Mouse (Mus musculus) CH12.LX (cell line): Measurements from ENCODE around the gene Tspan9. TPM values are rescaled to one million over a fixed set of nuclear protein-coding genes. Genes with fewer than 3 reads are reported as not detected.

Experiments used
- DNase-seq: peaks from one replicate; pipeline ENCODE4 v3.0.0-alpha.2; 2013; ENCODE audit errors: extremely low read depth
- H3K27ac ChIP-seq: 2 replicates; pipeline ENCODE4 v1.5.1; 2012; ENCODE audit warnings: low read depth, mild to moderate bottlenecking, control low read depth, moderate library complexity; ENCODE audit not compliant: insufficient read depth
- H3K27me3 ChIP-seq: replicated peaks from 2 replicates; pipeline ENCODE3; 2012; ENCODE audit warnings: inconsistent platforms
- H3K36me3 ChIP-seq, 2 experiments: replicated peaks in 1 of 2; 2 replicates each; pipeline versions ENCODE3 to v1.6.1; 2012; ENCODE audit warnings: inconsistent platforms in 1 of 2, low read length in 1 of 2, mild to moderate bottlenecking in 1 of 2, mixed read lengths in 1 of 2, moderate library complexity in 1 of 2; ENCODE audit not compliant: control insufficient read depth in 1 of 2, insufficient read depth in 1 of 2
- H3K4me1 ChIP-seq, 2 experiments: 2 replicates each; pipeline ENCODE4 v1.6.1; 2012; ENCODE audit warnings: inconsistent platforms in 1 of 2, moderate library complexity in 1 of 2; ENCODE audit not compliant: insufficient read depth in 2 of 2, control insufficient read depth in 1 of 2
- H3K4me2 ChIP-seq: 2 replicates; pipeline ENCODE4 v1.6.1; 2012; ENCODE audit warnings: low read depth, mild to moderate bottlenecking, control low read depth; ENCODE audit not compliant: poor library complexity, insufficient read depth, severe bottlenecking
- H3K4me3 ChIP-seq, 3 experiments: fragments of 150-350 bp in 1 of 3; sonication (generic) in 1 of 3; replicated peaks in 1 of 3; 2 replicates each; pipeline versions ENCODE3 to v1.5.1; 2011 to 2012; ENCODE audit warnings: low read depth in 2 of 3, low read length in 2 of 3, mild to moderate bottlenecking in 2 of 3, moderate library complexity in 2 of 3, control low read depth in 1 of 3, improper control_type of control experiment in 1 of 3, inconsistent platforms in 1 of 3, mixed read lengths in 1 of 3; ENCODE audit not compliant: poor library complexity in 1 of 3
- H3K79me2 ChIP-seq: replicated peaks from 2 replicates; pipeline ENCODE4 v1.6.1; 2012; ENCODE audit warnings: mild to moderate bottlenecking, moderate library complexity; ENCODE audit not compliant: control insufficient read depth, poor library complexity, insufficient read depth, severe bottlenecking; ENCODE audit errors: extremely low read depth
- H3K9ac ChIP-seq: 2 replicates; pipeline ENCODE4 v1.6.1; 2012; ENCODE audit warnings: low read depth, mild to moderate bottlenecking, control low read depth, moderate library complexity; ENCODE audit not compliant: insufficient read depth
- H3K9me3 ChIP-seq: replicated peaks from 2 replicates; pipeline ENCODE3; 2012; ENCODE audit warnings: low read length, inconsistent platforms, mixed read lengths
- ELF1 ChIP-seq: IDR thresholded peaks from 2 replicates; pipeline ENCODE4 v1.6.1; 2014; ENCODE audit warnings: low read depth, mild to moderate bottlenecking, inconsistent platforms, low read length, improper control_type of control experiment
- ETS1 ChIP-seq: conservative IDR thresholded peaks from 2 replicates; pipeline ENCODE4 v1.6.1; 2012; ENCODE audit warnings: low read depth, mild to moderate bottlenecking, inconsistent platforms, low read length, improper control_type of control experiment, moderate library complexity
- HCFC1 ChIP-seq: IDR thresholded peaks from 2 replicates; pipeline ENCODE4 v1.6.1; 2012; ENCODE audit warnings: low read depth, mild to moderate bottlenecking, inconsistent platforms, low read length, improper control_type of control experiment
- IRF4 ChIP-seq: IDR thresholded peaks from 2 replicates; pipeline ENCODE4 v1.6.1; 2014; ENCODE audit warnings: low read depth, mild to moderate bottlenecking, inconsistent platforms, low read length, improper control_type of control experiment
- JUND ChIP-seq: conservative IDR thresholded peaks from 2 replicates; pipeline ENCODE4 v1.6.1; 2011; ENCODE audit warnings: low read depth, low read length, improper control_type of control experiment
- MAFK ChIP-seq: IDR thresholded peaks from 2 replicates; pipeline ENCODE4 v1.6.1; 2011; ENCODE audit warnings: low read length, improper control_type of control experiment; ENCODE audit not compliant: insufficient replicate concordance
- MXI1 ChIP-seq: IDR thresholded peaks from 2 replicates; pipeline ENCODE4 v1.6.1; 2011; ENCODE audit warnings: mild to moderate bottlenecking, low read depth, low read length, improper control_type of control experiment
- MYC ChIP-seq: IDR thresholded peaks from 2 replicates; pipeline ENCODE4 v1.6.1; 2011; ENCODE audit warnings: low read depth, mild to moderate bottlenecking, improper control_type of control experiment, low read length
- NELFE ChIP-seq: IDR thresholded peaks from 2 replicates; pipeline ENCODE4 v1.6.1; 2011; ENCODE audit warnings: low read depth, low read length, improper control_type of control experiment
- NRF1 ChIP-seq: IDR thresholded peaks from 2 replicates; pipeline ENCODE4 v1.6.1; 2014; ENCODE audit warnings: low read depth, mild to moderate bottlenecking, inconsistent platforms, low read length, improper control_type of control experiment, moderate library complexity
- PAX5 ChIP-seq: IDR thresholded peaks from 2 replicates; pipeline ENCODE4 v1.6.1; 2012; ENCODE audit warnings: low read length, inconsistent platforms, mixed read lengths
- POLR2AphosphoS2 ChIP-seq: IDR thresholded peaks from 2 replicates; pipeline ENCODE4 v1.6.1; 2011; ENCODE audit warnings: low read depth, low read length, improper control_type of control experiment
- RAD21 ChIP-seq: IDR thresholded peaks from 2 replicates; pipeline ENCODE4 v1.6.1; 2011; ENCODE audit warnings: low read depth, mild to moderate bottlenecking, low read length, improper control_type of control experiment, moderate library complexity
- RCOR1 ChIP-seq: conservative IDR thresholded peaks from 2 replicates; pipeline ENCODE4 v1.6.1; 2012; ENCODE audit warnings: low read depth, mild to moderate bottlenecking, inconsistent platforms, low read length, improper control_type of control experiment
- SIN3A ChIP-seq: IDR thresholded peaks from 2 replicates; pipeline ENCODE4 v1.6.1; 2012; ENCODE audit warnings: low read length, improper control_type of control experiment, inconsistent platforms
- TBP ChIP-seq: conservative IDR thresholded peaks from 2 replicates; pipeline ENCODE4 v1.6.1; 2011; ENCODE audit warnings: low read depth, low read length, improper control_type of control experiment
- TCF12 ChIP-seq: IDR thresholded peaks from 2 replicates; pipeline ENCODE4 v1.6.1; 2014; ENCODE audit warnings: low read depth, mild to moderate bottlenecking, inconsistent platforms, low read length, improper control_type of control experiment
- UBTF ChIP-seq: IDR thresholded peaks from 2 replicates; pipeline ENCODE4 v1.6.1; 2012; ENCODE audit warnings: low read depth, mild to moderate bottlenecking, inconsistent platforms, low read length, improper control_type of control experiment, moderate library complexity
- USF1 ChIP-seq: IDR thresholded peaks from 2 replicates; pipeline ENCODE4 v1.6.1; 2014; ENCODE audit warnings: low read depth, mild to moderate bottlenecking, inconsistent platforms, low read length, improper control_type of control experiment
- ZKSCAN1 ChIP-seq: IDR thresholded peaks from 2 replicates; pipeline ENCODE4 v1.6.1; 2012; ENCODE audit warnings: low read depth, inconsistent platforms, low read length, improper control_type of control experiment, borderline replicate concordance
- dilution Hi-C: fragments of 300-500 bp; cut with MboI; formaldehyde crosslinking; loops from 2 replicates; pipeline ENCODE4 v1.14.3; 2020; ENCODE audit warnings: low sequenced_read_pairs; ENCODE audit not compliant: extremely low pct_unique_long_range_greater_than_20kb, extremely low pct_ligation_motif_present
- in situ Hi-C: fragments of 300-500 bp; cut with MboI; formaldehyde crosslinking; loops from 3 replicates; pipeline ENCODE4 v1.14.3; 2019; ENCODE audit warnings: low sequenced_read_pairs, low pct_ligation_motif_present, low pct_unique_long_range_greater_than_20kb, mixed read lengths
- polyA plus RNA-seq: library from polyadenylated mRNA; unstranded; fragments of >175 nt; gene quantifications from 2 replicates; pipeline ENCODE4 v1.2.1, GENCODE M21; 2012; ENCODE audit warnings: low read depth; ENCODE audit not compliant: insufficient read length
- total RNA-seq, 2 experiments: library from RNA; depleted of rRNA; stranded (reverse); fragments of 300-350 nt in 1 of 2; fragments of >200 nt in 1 of 2; gene quantifications; 2 replicates each; pipeline ENCODE4 v1.2.3; 2012 to 2014

Tspan9 gene
- total and polyA plus RNA-seq, 3 experiments, result 0.40 to 0.98 (median 0.71) TPM

- TF ChIP-seq IRF4 (no peak), UBTF (no peak), NRF1 (no peak), ZKSCAN1 (no peak), MAFK (no peak), ETS1 (no peak), RAD21 (no peak), RCOR1 (no peak), HCFC1 (no peak), POLR2AphosphoS2 (no peak), PAX5 (no peak), TCF12 (no peak), MXI1 (no peak), USF1 (no peak)
- peaks cover 0 to 7% of the 10 kb centered on the region in 2 experiments; a peak in 3 of 4 replicates for H3K4me1 ChIP-seq
These were observed 39.5 kb downstream of the Tspan9 start for GRCm38 (mm10) chr6:128103874-128104273.

GRCm38 (mm10) chr6:128102296-128102999 lies 40.9 kb downstream of the Tspan9 start:
- H3K4me2 ChIP-seq, result no peak overlapping the region
- no peak overlapping the region for H3K9ac ChIP-seq
- DNase-seq, result no peak
- dilution Hi-C loops (no loop called here), in situ Hi-C loops (no loop called here)
- no peak for TF ChIP-seq NRF1
- TF ChIP-seq TCF12, result no peak
- no peak for TF ChIP-seq JUND
- no peak for TF ChIP-seq NELFE
- no peak for TF ChIP-seq ELF1
- TF ChIP-seq SIN3A, result no peak
- TF ChIP-seq TBP, result no peak
- TF ChIP-seq ZKSCAN1, result no peak
- no peak for TF ChIP-seq MYC
- no peak for TF ChIP-seq ETS1
- no peaks in the 10 kb centered on the region for H3K79me2 ChIP-seq
- no peak overlapping the region for H3K27ac ChIP-seq
- H3K36me3 ChIP-seq, result no peaks in the 10 kb centered on the region
- H3K4me1 ChIP-seq, result peaks cover 0 to under 1% of the 10 kb centered on the region in 2 experiments; a peak in 3 of 4 replicates
- peaks cover 6% of the 10 kb centered on the region for H3K9me3 ChIP-seq
- H3K4me3 ChIP-seq, result no peak overlapping the region
- H3K27me3 ChIP-seq, result peaks cover 88% of the 10 kb centered on the region

More at GRCm38 (mm10) chr6:128103874-128104273, 39.5 kb downstream of the Tspan9 start:
- in situ Hi-C loops (no loop called here), dilution Hi-C loops (no loop called here)
- no peak overlapping the region for H3K27ac ChIP-seq
- no peaks in the 10 kb centered on the region for H3K36me3 ChIP-seq
- H3K9me3 ChIP-seq, result peaks cover 6% of the 10 kb centered on the region
- H3K79me2 ChIP-seq, result no peaks in the 10 kb centered on the region
- DNase-seq, result no peak
- no peak overlapping the region for H3K4me3 ChIP-seq
- no peak overlapping the region for H3K9ac ChIP-seq
- H3K27me3 ChIP-seq, result peaks cover 88% of the 10 kb centered on the region
- no peak overlapping the region for H3K4me2 ChIP-seq
